Comparison of ENCODE assay signal across 8 mouse cellular contexts in the genomic region with DNA sequence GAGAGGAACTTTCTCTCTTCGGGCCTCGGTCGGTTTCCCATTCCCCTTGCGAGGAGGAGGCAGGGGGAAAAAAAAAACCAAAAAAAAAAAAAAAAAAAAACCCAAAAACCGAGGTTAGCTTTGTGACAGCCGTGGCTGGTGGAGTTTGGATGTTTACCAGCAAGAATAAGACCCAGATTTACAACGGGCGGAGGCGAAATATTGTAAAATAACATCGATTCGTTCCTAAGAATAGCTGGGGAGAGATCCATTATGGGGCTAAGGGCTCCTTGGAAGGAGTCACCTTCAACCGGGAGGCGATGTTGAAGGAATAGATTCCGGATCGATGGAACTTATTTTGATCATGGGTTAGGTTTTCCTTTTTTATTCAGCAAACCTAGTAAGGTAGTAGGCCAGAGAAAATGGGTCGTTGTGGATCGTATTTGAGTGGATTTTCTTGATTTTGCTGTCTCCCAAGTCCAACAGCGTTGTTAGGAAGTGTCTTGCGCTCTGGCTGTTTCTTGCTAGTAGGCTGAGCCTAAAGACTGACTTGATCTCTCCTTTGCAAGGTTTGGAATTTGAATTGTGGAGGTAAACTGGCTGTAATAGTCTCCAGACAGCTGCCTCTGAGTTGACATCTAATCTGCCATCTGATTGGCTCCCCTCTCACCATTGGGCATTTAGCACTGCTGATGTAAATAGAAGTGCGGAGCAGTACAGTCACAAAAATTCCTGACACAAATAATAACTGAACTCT. TPM values are rescaled to one million over a fixed set of nuclear protein-coding genes. Genes with fewer than 3 reads are reported as not detected.
DNase-seq lines count a peak whose midpoint lies in the region; ATAC-seq and TF ChIP-seq lines count a peak whose summit lies in the region.

No protein-coding gene starts in this region.

- TF ChIP-seq CTCF in bone marrow macrophage, adult 2 months (IDR thresholded peaks at IDR 0.05; ENCODE audit: low read depth, low read length) = no peak
- TF ChIP-seq CTCF in kidney, adult 2 months (conservative IDR thresholded peaks at IDR 0.05; ENCODE audit: insufficient read depth, insufficient read length, low read depth, low read length) = no peak
- TF ChIP-seq CTCF in lung, postnatal 0 days (IDR thresholded peaks at IDR 0.05) = no peak
- TF ChIP-seq CTCF in small intestine, adult 2 months (IDR thresholded peaks at IDR 0.05; ENCODE audit: extremely low read depth, insufficient read length, insufficient replicate concordance, low read depth, low read length) = no peak

- DNase-seq in spleen, adult 12 weeks (ENCODE audit: low spot score) = peak; percentile 26
- DNase-seq in spleen, adult 18-20 months = no peak
- DNase-seq in kidney, adult 2 months = peak; percentile 78
- DNase-seq in lung, postnatal 0 days (ENCODE audit: low spot score) = peak; percentile 81
- no peak for DNase-seq in urinary bladder, postnatal 36 days (ENCODE audit: low spot score in 2 of 2)

- H3K9me3 ChIP-seq in forebrain, embryonic 12.5 days = no peaks in the 10 kb centered on the region
- H3K9me3 ChIP-seq in lung, postnatal 0 days (ENCODE audit: low read length) = no peaks in the 10 kb centered on the region

- no peaks in the 10 kb centered on the region for H3K27me3 ChIP-seq in forebrain, embryonic 12.5 days
- H3K27me3 ChIP-seq in kidney, adult 2 months (replicated peaks; ENCODE audit: control insufficient read depth, insufficient read depth, low read length) = no peaks in the 10 kb centered on the region; the same call in 1 of the 2 replicates
- H3K27me3 ChIP-seq in lung, postnatal 0 days (replicated peaks; ENCODE audit: insufficient read depth, low read length) = no peaks in the 10 kb centered on the region
- no peaks in the 10 kb centered on the region for H3K27me3 ChIP-seq in small intestine, adult 2 months (ENCODE audit: control insufficient read depth, insufficient read depth, low read length)

- H3K4me1 ChIP-seq in bone marrow macrophage, adult 2 months (ENCODE audit: control insufficient read depth, insufficient read depth, low read length) = peaks cover 20% of the 10 kb centered on the region
- peaks cover 40% of the 10 kb centered on the region for H3K4me1 ChIP-seq in forebrain, embryonic 12.5 days
- peaks cover 24% of the 10 kb centered on the region for H3K4me1 ChIP-seq in kidney, adult 2 months (ENCODE audit: control insufficient read depth, insufficient read depth, low read length)
- peaks cover 13% of the 10 kb centered on the region; the same call in 1 of the 2 replicates for H3K4me1 ChIP-seq in lung, postnatal 0 days (ENCODE audit: insufficient read depth, low read depth, low read length)
- H3K4me1 ChIP-seq in small intestine, adult 2 months (ENCODE audit: control insufficient read depth, insufficient read depth, insufficient read length, low read length) = peaks cover 8% of the 10 kb centered on the region; the same call in 1 of the 2 replicates

- ATAC-seq in forebrain, embryonic 12.5 days (ENCODE audit: low FRiP score) = no peak
- ATAC-seq in lung, postnatal 0 days = no peak

- TF ChIP-seq POLR2A in bone marrow macrophage, adult 2 months (IDR thresholded peaks at IDR 0.05; ENCODE audit: borderline replicate concordance, low read depth, low read length) = no peak
- no peak for TF ChIP-seq POLR2A in kidney, adult 2 months (IDR thresholded peaks at IDR 0.05; ENCODE audit: low read depth, low read length)
- TF ChIP-seq POLR2A in small intestine, adult 2 months (IDR thresholded peaks at IDR 0.05; ENCODE audit: low read depth, low read length) = no peak

- H3K4me2 ChIP-seq in forebrain, embryonic 12.5 days = peak overlapping the region; percentile 75
- H3K4me2 ChIP-seq in lung, postnatal 0 days (replicated peaks; ENCODE audit: low read depth, low read length) = peak overlapping the region; percentile 85

- H3K36me3 ChIP-seq in forebrain, embryonic 12.5 days (replicated peaks) = no peaks in the 10 kb centered on the region
- H3K36me3 ChIP-seq in kidney, adult 2 months (ENCODE audit: control insufficient read depth, insufficient read depth, low read length) = no peaks in the 10 kb centered on the region
- no peaks in the 10 kb centered on the region for H3K36me3 ChIP-seq in lung, postnatal 0 days (ENCODE audit: insufficient read depth, low read length)
- no peaks in the 10 kb centered on the region for H3K36me3 ChIP-seq in small intestine, adult 2 months (ENCODE audit: control insufficient read depth, insufficient read depth, low read length)

- H3K4me3 ChIP-seq in bone marrow macrophage, adult 2 months (ENCODE audit: insufficient read depth, low read length) = peak overlapping the region; percentile 98
- H3K4me3 ChIP-seq in forebrain, embryonic 12.5 days (replicated peaks) = peak overlapping the region; percentile 98
- H3K4me3 ChIP-seq in kidney, adult 2 months (ENCODE audit: insufficient read depth, low read depth, low read length) = peak overlapping the region; percentile 81
- peak overlapping the region; percentile 95 for H3K4me3 ChIP-seq in lung, postnatal 0 days (ENCODE audit: low read depth, low read length)
- H3K4me3 ChIP-seq in small intestine, adult 2 months (ENCODE audit: low read depth, low read length) = peak overlapping the region; percentile 78

- H3K9ac ChIP-seq in forebrain, embryonic 12.5 days = peak overlapping the region; percentile 99
- H3K9ac ChIP-seq in lung, postnatal 0 days (replicated peaks; ENCODE audit: low read depth) = peak overlapping the region; percentile 93

- H3K27ac ChIP-seq in bone marrow macrophage, adult 2 months (ENCODE audit: insufficient read depth, low read depth, low read length) = peak overlapping the region; percentile 43
- H3K27ac ChIP-seq in forebrain, embryonic 12.5 days = peak overlapping the region; percentile 100
- peak overlapping the region; percentile 68 for H3K27ac ChIP-seq in kidney, adult 2 months (ENCODE audit: insufficient read depth, low read depth, low read length)
- peak overlapping the region; percentile 99 for H3K27ac ChIP-seq in lung, postnatal 0 days (ENCODE audit: low read length)
- peak overlapping the region; percentile 52; the same call in 1 of the 2 replicates for H3K27ac ChIP-seq in small intestine, adult 2 months (ENCODE audit: insufficient read depth, low read depth, low read length)

- under 1% methylated on average over 20 of the region's 20 CpGs for WGBS in forebrain, embryonic 12.5 days
- WGBS in kidney, adult 2 months = under 1% methylated on average over 20 of the region's 20 CpGs
- under 1% methylated on average over 20 of the region's 20 CpGs for WGBS in lung, postnatal 0 days
- WGBS in small intestine, adult 2 months = under 1% methylated on average over 20 of the region's 20 CpGs

- TF ChIP-seq EP300 in lung, postnatal 0 days (IDR thresholded peaks at IDR 0.05) = no peak

RNA-seq across cellular contexts. Expression of a gene that starts 2.9 kb away (rescaled TPM):
- 21.0 and 25.8 TPM in 2 replicates for polyA plus RNA-seq in bone marrow macrophage, adult 2 months (2012; ENCODE audit: insufficient read depth, insufficient read length, missing spikeins)
- 17.4 and 17.7 TPM in 2 replicates for polyA plus RNA-seq in forebrain, embryonic 12.5 days (2016; fragmentation: Nextera tagmentation; extraction: Ambion mirVana)
- polyA plus RNA-seq in kidney, adult 2 months (2012; rRNA removed) = 20.6 and 22.0 TPM in 2 replicates
- 7.2 and 8.8 TPM in 2 replicates for polyA plus RNA-seq in lung, postnatal 0 days (2015; fragmentation: Nextera tagmentation; extraction: Ambion mirVana)
- polyA plus RNA-seq in small intestine, adult 2 months (2012; rRNA removed) = 37.7 and 59.4 TPM in 2 replicates

Comparison
In these comparisons a context has a peak if more than half of its experiments do, and no peak if none do; other contexts are left out.
1. DNase-seq: peak in spleen, adult 12 weeks (single experiment), kidney, adult 2 months (single experiment) and lung, postnatal 0 days (single experiment); none in spleen, adult 18-20 months (0 of 2) and urinary bladder, postnatal 36 days (0 of 2).
2. H3K27ac ChIP-seq: peak in every context shown above with its lines; median percentile 100 in forebrain, embryonic 12.5 days; 99 in lung, postnatal 0 days; 68 in kidney, adult 2 months; 52 in small intestine, adult 2 months; 43 in bone marrow macrophage, adult 2 months.
3. Peak in every context shown above with its lines, with median percentiles within 50 percentile points of each other: H3K4me3 ChIP-seq.